In genomic region chr4:88641077-88641831, GRCm38 (mm10) we compare ENCODE assay signal across 8 mouse cellular contexts. TPM values are rescaled to one million over a fixed set of nuclear protein-coding genes. Genes with fewer than 3 reads are reported as not detected.
DNase-seq lines count a peak whose midpoint lies in the region; ATAC-seq lines count a peak whose summit lies in the region.

No protein-coding gene starts in this region.

- whole genome bisulfite sequencing in heart, embryonic 13.5 days = 16% methylated on average over 11 of the region's 11 CpGs
- WGBS in liver, embryonic 12.5 days (ENCODE audit: insufficient replicate concordance) = 25% methylated on average over 11 of the region's 11 CpGs
- 13% methylated on average over 11 of the region's 11 CpGs for WGBS in stomach, embryonic 15.5 days

- peak; percentile 92 for DNase-seq in CD4-positive helper T cell, adult 2 months (ENCODE audit: low read depth, low spot score)
- peak; percentile 58 for DNase-seq in fat pad, adult 2 months (ENCODE audit: extremely low read depth, low read depth, low spot score)
- DNase-seq in kidney, postnatal 10 days = peak; percentile 97
- peak; percentile 87 to 92 for DNase-seq in natural killer cell, adult 2 months (ENCODE audit: low spot score in 2 of 2)

- ATAC-seq in heart, embryonic 13.5 days (ENCODE audit: extremely low read depth, insufficient number of reproducible peaks, low FRiP score, low TSS enrichment) = peak; percentile 73
- peak; percentile 84 for ATAC-seq in liver, embryonic 12.5 days
- peak; percentile 88 for ATAC-seq in stomach, embryonic 15.5 days (ENCODE audit: insufficient read depth, low FRiP score, low read depth)

- H3K4me1 ChIP-seq in brown adipose tissue, adult 24 weeks (ENCODE audit: control insufficient read depth, insufficient read depth, insufficient read length, low read length) = no peaks in the 10 kb centered on the region
- H3K4me1 ChIP-seq in heart, embryonic 13.5 days = no peaks in the 10 kb centered on the region
- no peaks in the 10 kb centered on the region for H3K4me1 ChIP-seq in liver, embryonic 12.5 days
- H3K4me1 ChIP-seq in stomach, embryonic 15.5 days = no peaks in the 10 kb centered on the region

- H3K4me2 ChIP-seq in heart, embryonic 13.5 days = peak overlapping the region; percentile 69
- peak overlapping the region; percentile 54 for H3K4me2 ChIP-seq in liver, embryonic 12.5 days
- peak overlapping the region; percentile 58 for H3K4me2 ChIP-seq in stomach, embryonic 15.5 days

- peak overlapping the region; percentile 69 for H3K4me3 ChIP-seq in brown adipose tissue, adult 24 weeks (ENCODE audit: insufficient read depth, low read depth, low read length)
- peak overlapping the region; percentile 60 for H3K4me3 ChIP-seq in heart, embryonic 13.5 days
- H3K4me3 ChIP-seq in liver, embryonic 12.5 days = peak overlapping the region; percentile 37
- H3K4me3 ChIP-seq in stomach, embryonic 15.5 days (replicated peaks) = peak overlapping the region; percentile 43

- no peaks in the 10 kb centered on the region for H3K36me3 ChIP-seq in heart, embryonic 13.5 days
- H3K36me3 ChIP-seq in liver, embryonic 12.5 days = no peaks in the 10 kb centered on the region
- H3K36me3 ChIP-seq in stomach, embryonic 15.5 days = no peaks in the 10 kb centered on the region

- peak overlapping the region; percentile 77; the same call in 1 of the 2 replicates for H3K9ac ChIP-seq in heart, embryonic 13.5 days
- no peak overlapping the region for H3K9ac ChIP-seq in liver, embryonic 12.5 days
- H3K9ac ChIP-seq in stomach, embryonic 15.5 days = no peak overlapping the region

- no peak overlapping the region for H3K27ac ChIP-seq in brown adipose tissue, adult 24 weeks (replicated peaks; ENCODE audit: low read depth, low read length)
- no peak overlapping the region for H3K27ac ChIP-seq in heart, embryonic 13.5 days (replicated peaks)
- H3K27ac ChIP-seq in liver, embryonic 12.5 days = no peak overlapping the region
- H3K27ac ChIP-seq in stomach, embryonic 15.5 days = peak overlapping the region; percentile 44; the same call in 1 of the 2 replicates

- H3K27me3 ChIP-seq in heart, embryonic 13.5 days (replicated peaks) = no peaks in the 10 kb centered on the region
- no peaks in the 10 kb centered on the region for H3K27me3 ChIP-seq in liver, embryonic 12.5 days (replicated peaks)
- no peaks in the 10 kb centered on the region for H3K27me3 ChIP-seq in stomach, embryonic 15.5 days (replicated peaks)

- no peaks in the 10 kb centered on the region for H3K9me3 ChIP-seq in heart, embryonic 13.5 days
- H3K9me3 ChIP-seq in liver, embryonic 12.5 days (replicated peaks) = no peaks in the 10 kb centered on the region
- no peaks in the 10 kb centered on the region for H3K9me3 ChIP-seq in stomach, embryonic 15.5 days

RNA-seq across cellular contexts. Expression of gene Ifna13, which starts 3.0 kb away (rescaled TPM):
- not detected in 2 replicates for polyA plus RNA-seq in brown adipose tissue, adult 24 weeks (2012; ENCODE audit: insufficient read depth, insufficient read length, missing spikeins)
- polyA plus RNA-seq in heart, embryonic 13.5 days (2015; fragmentation: Nextera tagmentation; extraction: Ambion mirVana) = not detected in 2 replicates
- polyA plus RNA-seq in liver, embryonic 12.5 days (2016; fragmentation: Nextera tagmentation; extraction: Ambion mirVana) = not detected in 2 replicates
- polyA plus RNA-seq in stomach, embryonic 15.5 days (2015; fragmentation: Nextera tagmentation; extraction: Ambion mirVana) = not detected in 2 replicates

RNA-seq across cellular contexts. Expression of gene C87499, which starts 7.0 kb away (rescaled TPM):
- polyA plus RNA-seq in brown adipose tissue, adult 24 weeks (2012; ENCODE audit: insufficient read depth, insufficient read length, missing spikeins) = not detected in 2 replicates
- polyA plus RNA-seq in heart, embryonic 13.5 days (2015; fragmentation: Nextera tagmentation; extraction: Ambion mirVana) = not detected in 2 replicates
- not detected in 2 replicates for polyA plus RNA-seq in liver, embryonic 12.5 days (2016; fragmentation: Nextera tagmentation; extraction: Ambion mirVana)
- not detected in 2 replicates for polyA plus RNA-seq in stomach, embryonic 15.5 days (2015; fragmentation: Nextera tagmentation; extraction: Ambion mirVana)

RNA-seq across cellular contexts. Expression of gene Ifna16, which starts 35.5 kb away (rescaled TPM):
- polyA plus RNA-seq in brown adipose tissue, adult 24 weeks (2012; ENCODE audit: insufficient read depth, insufficient read length, missing spikeins) = not detected in 2 replicates
- polyA plus RNA-seq in heart, embryonic 13.5 days (2015; fragmentation: Nextera tagmentation; extraction: Ambion mirVana) = not detected in 2 replicates
- not detected in 2 replicates for polyA plus RNA-seq in liver, embryonic 12.5 days (2016; fragmentation: Nextera tagmentation; extraction: Ambion mirVana)
- not detected in 2 replicates for polyA plus RNA-seq in stomach, embryonic 15.5 days (2015; fragmentation: Nextera tagmentation; extraction: Ambion mirVana)

RNA-seq across cellular contexts. Expression of gene Ifna12, which starts 38.1 kb away (rescaled TPM):
- polyA plus RNA-seq in brown adipose tissue, adult 24 weeks (2012; ENCODE audit: insufficient read depth, insufficient read length, missing spikeins) = not detected in 2 replicates
- polyA plus RNA-seq in heart, embryonic 13.5 days (2015; fragmentation: Nextera tagmentation; extraction: Ambion mirVana) = not detected in 2 replicates
- polyA plus RNA-seq in liver, embryonic 12.5 days (2016; fragmentation: Nextera tagmentation; extraction: Ambion mirVana) = not detected in 2 replicates
- not detected in 2 replicates for polyA plus RNA-seq in stomach, embryonic 15.5 days (2015; fragmentation: Nextera tagmentation; extraction: Ambion mirVana)

RNA-seq across cellular contexts. Expression of gene Ifna2, which starts 42.5 kb away (rescaled TPM):
- polyA plus RNA-seq in brown adipose tissue, adult 24 weeks (2012; ENCODE audit: insufficient read depth, insufficient read length, missing spikeins) = not detected in 2 replicates
- polyA plus RNA-seq in heart, embryonic 13.5 days (2015; fragmentation: Nextera tagmentation; extraction: Ambion mirVana) = not detected in 2 replicates
- not detected in 2 replicates for polyA plus RNA-seq in liver, embryonic 12.5 days (2016; fragmentation: Nextera tagmentation; extraction: Ambion mirVana)
- polyA plus RNA-seq in stomach, embryonic 15.5 days (2015; fragmentation: Nextera tagmentation; extraction: Ambion mirVana) = not detected in 2 replicates
